21 mouse cellular contexts compared by ENCODE assay signal in the genomic region with DNA sequence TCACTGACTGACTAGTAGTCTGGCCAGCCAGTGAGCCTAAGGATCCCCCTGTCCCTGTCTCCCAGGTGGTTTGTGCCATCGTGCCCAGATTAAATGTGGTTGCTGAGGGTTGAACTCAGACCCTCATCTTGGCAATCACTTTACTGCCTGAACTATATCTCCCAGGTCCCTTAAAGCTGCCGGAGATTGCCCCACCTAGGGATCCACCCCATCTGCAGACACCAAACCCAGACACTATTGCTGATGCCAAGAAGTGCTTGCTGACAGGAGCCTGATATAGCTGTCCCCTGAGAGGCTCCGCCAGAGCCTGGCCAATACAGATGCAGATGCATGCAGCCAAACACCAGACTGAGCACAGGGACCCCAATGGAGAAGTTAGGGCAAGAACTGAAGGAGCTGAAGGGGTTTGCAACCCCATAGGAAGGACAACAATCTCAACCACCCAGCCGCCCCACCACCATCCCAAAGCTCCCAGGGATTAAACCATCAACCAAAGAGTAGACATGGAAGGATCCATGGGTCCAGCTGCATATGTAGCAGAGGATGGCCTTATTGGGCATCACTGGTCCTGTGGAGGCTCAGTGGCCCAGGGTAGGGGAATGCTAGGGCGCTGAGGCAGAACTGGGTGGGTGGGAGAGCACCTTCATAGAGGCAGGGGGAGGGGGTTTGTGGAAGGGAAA.
"Had no signal": no experiment of that assay in that cellular context is flagged by ENCODE, and none has a peak within 500 bp of the region (broad histone marks: within the 10 kb centered on the region; RNA-seq: fewer than 3 reads in every experiment).

No protein-coding gene starts in this region.

- H3K27ac ChIP-seq: lung, embryonic 15.5 days; macrophage; midbrain, embryonic 12.5 days; neural tube, embryonic 13.5 days; neural tube, embryonic 15.5 days had no signal

- H3K9me3 ChIP-seq: lung, embryonic 15.5 days; megakaryocyte, embryonic 14.5 days; midbrain, embryonic 12.5 days; neural tube, embryonic 13.5 days; neural tube, embryonic 15.5 days had no signal

- H3K4me1 ChIP-seq: megakaryocyte, embryonic 14.5 days had no signal

- H3K27me3 ChIP-seq: lung, embryonic 15.5 days; midbrain, embryonic 12.5 days; neural tube, embryonic 13.5 days; neural tube, embryonic 15.5 days had no signal

- H3K4me2 ChIP-seq: lung, embryonic 15.5 days; midbrain, embryonic 12.5 days; neural tube, embryonic 13.5 days; neural tube, embryonic 15.5 days had no signal

- H3K36me3 ChIP-seq: lung, embryonic 15.5 days; midbrain, embryonic 12.5 days; neural tube, embryonic 13.5 days; neural tube, embryonic 15.5 days had no signal

- ATAC-seq: liver, postnatal 0 days; lung, postnatal 0 days; midbrain, embryonic 16.5 days had no signal

- H3K4me3 ChIP-seq: lung, embryonic 15.5 days; megakaryocyte, embryonic 14.5 days; midbrain, embryonic 12.5 days; neural tube, embryonic 13.5 days; neural tube, embryonic 15.5 days had no signal

- DNase-seq: liver, postnatal 0 days; lung, adult 2 months; lung, postnatal 14 days; lung, postnatal 36 days; midbrain, embryonic 14.5 days; retina, postnatal 1 day; right cerebral cortex, adult 18-20 months; right cerebral cortex, postnatal 25 days; right cerebral cortex, postnatal 4 days; spleen, adult 18-20 months; thymus, adult 18-20 months; thymus, postnatal 14 days; thymus, postnatal 36 days had no signal

- H3K9ac ChIP-seq: liver, postnatal 0 days; lung, embryonic 15.5 days; midbrain, embryonic 12.5 days; neural tube, embryonic 13.5 days; neural tube, embryonic 15.5 days had no signal
